Mouse (Mus musculus) neural tube, embryonic 14.5 days (tissue): ENCODE results near the gene Cnnm1. TPM values are rescaled to one million over a fixed set of nuclear protein-coding genes. Genes with fewer than 3 reads are reported as not detected.

ENCODE experiments used
- ATAC-seq: fragments of 200-750 bp; cut with Nextera tagmentation; 2 replicates; pipeline ENCODE4 v1.8.0; 2017; ENCODE audit warnings: low read depth, mild to moderate bottlenecking, moderate TSS enrichment, moderate library complexity
- H3K27ac ChIP-seq: fragments of 300-500 bp; sonication (generic); 2 replicates; pipeline ENCODE4 v1.5.1; 2014; ENCODE audit warnings: low read depth, mild to moderate bottlenecking, control low read depth, low read length, moderate library complexity, mixed read lengths
- H3K27me3 ChIP-seq: fragments of 300-500 bp; sonication (generic); 2 replicates; pipeline ENCODE4 v1.6.1; 2014; ENCODE audit warnings: low read length; ENCODE audit not compliant: control insufficient read depth, insufficient read depth
- H3K36me3 ChIP-seq: fragments of 300-500 bp; sonication (generic); 2 replicates; pipeline ENCODE4 v1.6.1; 2014; ENCODE audit warnings: low read length, mixed read lengths; ENCODE audit not compliant: control insufficient read depth, insufficient read depth
- H3K4me1 ChIP-seq: fragments of 300-500 bp; sonication (generic); 2 replicates; pipeline ENCODE4 v1.6.1; 2014; ENCODE audit warnings: low read length; ENCODE audit not compliant: control insufficient read depth, insufficient read depth
- H3K4me2 ChIP-seq: fragments of 300-500 bp; sonication (generic); 2 replicates; pipeline ENCODE4 v1.6.1; 2014; ENCODE audit warnings: mild to moderate bottlenecking, low read depth, low read length, control low read depth
- H3K4me3 ChIP-seq: fragments of 300-500 bp; sonication (generic); 2 replicates; pipeline ENCODE4 v1.5.1; 2014; ENCODE audit warnings: low read depth, low read length, control low read depth, mixed read lengths
- H3K9ac ChIP-seq: fragments of 300-500 bp; sonication (generic); replicated peaks from 2 replicates; pipeline ENCODE4 v1.6.1; 2014; ENCODE audit warnings: low read depth, mild to moderate bottlenecking, control low read depth, low read length, mixed read lengths
- H3K9me3 ChIP-seq: fragments of 300-500 bp; sonication (generic); 2 replicates; pipeline ENCODE4 v1.6.1; 2016; ENCODE audit warnings: low read length; ENCODE audit not compliant: control insufficient read depth
- WGBS: fragments of 180-500 bp; shearing (Covaris S2); extraction: QIAGEN DNeasy Blood & Tissue Kit; methylation state at CpG from one replicate; pipeline ENCODE4 v1.1.7; 2014; 5-methylcytosine and 5-hydroxymethylcytosine counted together
- polyA plus RNA-seq: library from polyadenylated mRNA; unstranded; fragments of >200 nt; fragmentation: Nextera tagmentation; extraction: Ambion mirVana; gene quantifications from 2 replicates; pipeline ENCODE4 v1.2.1, GENCODE M21; 2014

Gene Cnnm1
- polyA plus RNA-seq, 1 experiment from 2014 or later, result 7.4 TPM

DNA sequence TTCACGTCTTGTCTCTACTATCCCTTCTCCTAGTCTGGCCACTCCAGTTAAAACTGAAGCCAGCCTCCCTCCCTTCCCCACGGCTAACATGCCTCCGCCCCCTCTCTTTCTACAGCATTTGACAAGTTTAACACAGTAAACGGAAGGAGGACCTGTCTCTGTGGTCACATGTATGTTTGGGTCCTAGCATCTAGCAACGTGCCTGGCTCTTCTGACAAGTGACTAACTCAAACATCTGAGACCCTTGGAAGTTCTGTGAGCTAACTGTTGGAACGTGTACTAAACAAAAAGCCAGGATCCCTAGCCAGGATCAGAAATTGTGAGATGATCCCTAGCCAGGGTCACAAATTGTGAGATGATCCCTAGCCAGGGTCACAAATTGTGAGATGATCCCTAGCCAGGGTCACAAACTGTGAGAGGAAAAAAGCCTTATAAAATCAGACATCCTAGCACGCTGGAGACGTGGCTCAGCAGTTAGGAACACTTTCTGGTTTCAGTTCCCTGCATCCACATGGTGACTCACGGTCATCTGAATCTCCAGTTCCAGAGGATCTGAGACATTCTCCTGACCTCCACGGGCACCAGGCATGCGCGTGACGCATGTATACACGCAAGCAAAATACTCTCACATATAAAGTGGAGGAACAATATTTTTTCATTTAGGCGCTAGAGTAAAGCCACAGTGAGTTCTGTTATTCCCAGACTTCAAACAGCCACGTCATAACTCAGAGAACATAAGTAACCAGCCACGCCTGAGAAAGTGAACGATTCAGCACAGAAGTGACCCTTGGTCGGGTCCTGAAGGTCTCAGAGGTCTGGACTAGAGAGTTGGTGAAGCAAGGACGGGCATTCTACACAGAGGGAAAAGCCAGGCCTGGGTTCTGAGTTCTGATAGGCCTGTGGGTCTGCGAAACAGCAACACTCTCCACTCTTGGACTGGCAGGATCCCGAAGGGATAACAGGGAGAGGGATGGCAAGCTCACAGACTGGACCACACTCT lies 71.7 kb downstream of the Cnnm1 start:
- Histone ChIP-seq H3K9ac (no peak overlapping the region), H3K4me2 (no peak overlapping the region), H3K27me3 (no peaks in the 10 kb centered on the region), H3K4me3 (no peak overlapping the region), H3K9me3 (no peaks in the 10 kb centered on the region), H3K36me3 (peaks cover 6% of the 10 kb centered on the region; the same call in 1 of the 2 replicates), H3K27ac (no peak overlapping the region), H3K4me1 (no peaks in the 10 kb centered on the region)
- WGBS, result 89% methylated on average over 22 of the region's 22 CpGs
- ATAC-seq, result no peak

GRCm38 (mm10) chr19:43513874-43514273 lies 73.6 kb downstream of the Cnnm1 start:
- H3K36me3 ChIP-seq, result no peaks in the 10 kb centered on the region
- no peaks in the 10 kb centered on the region for H3K27me3 ChIP-seq
- no peak overlapping the region for H3K9ac ChIP-seq
- no peak for ATAC-seq
- 98% methylated on average over 8 of the region's 8 CpGs for WGBS
- no peaks in the 10 kb centered on the region for H3K9me3 ChIP-seq
- H3K4me2 ChIP-seq, result no peak overlapping the region
- no peak overlapping the region for H3K27ac ChIP-seq
- H3K4me3 ChIP-seq, result no peak overlapping the region
- no peaks in the 10 kb centered on the region for H3K4me1 ChIP-seq

DNA sequence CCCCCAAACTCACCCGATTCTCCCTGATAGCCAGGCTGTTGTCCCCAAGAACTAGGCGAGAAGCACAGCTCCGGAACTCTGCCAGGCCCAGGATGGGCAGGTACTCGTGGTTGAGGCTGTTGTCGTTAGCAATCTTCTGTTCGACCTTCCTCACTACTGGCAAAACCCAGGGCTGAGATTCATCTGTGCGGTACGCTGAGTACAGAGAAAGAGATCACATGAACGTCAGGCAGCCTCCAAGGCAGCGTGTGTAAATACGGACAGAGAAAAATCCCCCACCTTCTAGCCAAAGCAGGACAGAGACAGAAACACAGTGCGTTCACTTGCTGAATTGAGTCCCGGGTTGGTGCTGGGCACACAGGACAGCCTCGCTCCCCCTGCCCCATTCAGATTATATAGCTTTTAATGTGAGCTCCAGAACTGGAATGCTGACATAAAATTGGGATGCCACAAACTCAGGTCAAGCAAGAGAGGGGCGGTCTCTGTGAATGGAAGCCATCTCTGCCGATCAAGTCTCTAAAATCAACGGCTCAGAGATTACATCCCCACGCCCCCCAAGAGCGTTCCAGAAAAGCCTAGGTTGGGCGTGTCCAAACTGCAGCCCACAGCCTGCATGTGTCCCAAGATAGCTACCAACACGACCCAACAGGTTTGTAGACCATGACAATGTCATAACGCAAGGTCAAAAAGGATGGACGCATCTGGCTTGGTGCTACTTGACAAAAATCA lies 75.6 kb downstream of the Cnnm1 start:
- H3K4me2 ChIP-seq, result no peak overlapping the region
- H3K9ac ChIP-seq, result no peak overlapping the region
- 96% methylated on average over 23 of the region's 23 CpGs for WGBS
- H3K4me1 ChIP-seq, result 0 out of 2 replicates have a peak, but pooled peaks cover 4% of the 10 kb centered on the region
- no peaks in the 10 kb centered on the region for H3K27me3 ChIP-seq
- no peaks in the 10 kb centered on the region for H3K36me3 ChIP-seq
- no peaks in the 10 kb centered on the region for H3K9me3 ChIP-seq
- no peak overlapping the region for H3K4me3 ChIP-seq
- H3K27ac ChIP-seq, result no peak overlapping the region
- no peak for ATAC-seq

- Histone ChIP-seq H3K9ac (no peak overlapping the region), H3K36me3 (no peaks in the 10 kb centered on the region), H3K4me1 (peaks cover 4% of the 10 kb centered on the region; the same call in 1 of the 2 replicates), H3K4me3 (no peak overlapping the region), H3K27me3 (no peaks in the 10 kb centered on the region), H3K9me3 (no peaks in the 10 kb centered on the region), H3K27ac (no peak overlapping the region), H3K4me2 (no peak overlapping the region)
- no peak for ATAC-seq
- 91% methylated on average over 14 of the region's 14 CpGs for WGBS
Measured at GRCm38 (mm10) chr19:43516397-43517035, 76.3 kb downstream of the Cnnm1 start.

- Histone ChIP-seq H3K9ac (no peak overlapping the region), H3K27me3 (no peaks in the 10 kb centered on the region), H3K4me1 (peaks cover 6% of the 10 kb centered on the region; the same call in 1 of the 2 replicates), H3K27ac (no peak overlapping the region), H3K4me3 (no peak overlapping the region), H3K36me3 (no peaks in the 10 kb centered on the region), H3K9me3 (no peaks in the 10 kb centered on the region), H3K4me2 (no peak overlapping the region)
- no peak for ATAC-seq
- WGBS, result 69% methylated on average over 6 of the region's 6 CpGs
Measured at GRCm38 (mm10) chr19:43517320-43517719, 77.1 kb downstream of the Cnnm1 start.

- H3K36me3 ChIP-seq, result no peaks in the 10 kb centered on the region
- H3K27ac ChIP-seq, result no peak overlapping the region
- no peak overlapping the region for H3K9ac ChIP-seq
- no peak overlapping the region for H3K4me2 ChIP-seq
- WGBS, result 66% methylated on average over 7 of the region's 7 CpGs
- H3K27me3 ChIP-seq, result no peaks in the 10 kb centered on the region
- ATAC-seq, result no peak
- H3K9me3 ChIP-seq, result no peaks in the 10 kb centered on the region
- H3K4me3 ChIP-seq, result no peak overlapping the region
- H3K4me1 ChIP-seq, result peaks cover 7% of the 10 kb centered on the region; the same call in 1 of the 2 replicates
Measured at GRCm38 (mm10) chr19:43517808-43518207, 77.6 kb downstream of the Cnnm1 start.

DNA sequence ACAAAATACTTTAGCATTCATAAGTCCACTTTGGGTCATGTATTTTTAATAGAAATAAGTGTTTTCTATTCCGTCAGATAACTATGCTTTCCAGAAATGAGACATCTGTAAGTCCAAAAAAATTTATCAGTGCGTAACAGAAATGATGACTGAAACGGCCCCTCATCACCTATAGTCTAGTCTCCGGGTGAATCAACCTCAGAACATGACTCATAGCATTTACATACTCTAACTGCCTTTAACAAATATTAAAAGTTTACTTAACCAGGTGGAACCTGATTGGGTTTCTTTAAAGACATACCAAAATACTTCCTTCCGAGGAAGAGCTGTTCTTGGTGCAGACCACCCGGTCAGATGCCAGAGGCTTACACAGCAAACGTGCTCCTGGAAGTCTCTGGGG lies 78.0 kb downstream of the Cnnm1 start:
- Histone ChIP-seq H3K9ac (no peak overlapping the region), H3K27ac (no peak overlapping the region), H3K4me3 (no peak overlapping the region), H3K36me3 (no peaks in the 10 kb centered on the region), H3K27me3 (no peaks in the 10 kb centered on the region), H3K9me3 (no peaks in the 10 kb centered on the region), H3K4me2 (no peak overlapping the region), H3K4me1 (peaks cover 8% of the 10 kb centered on the region; the same call in 1 of the 2 replicates)
- ATAC-seq, result no peak
- WGBS, result 87% methylated on average over 7 of the region's 7 CpGs

DNA sequence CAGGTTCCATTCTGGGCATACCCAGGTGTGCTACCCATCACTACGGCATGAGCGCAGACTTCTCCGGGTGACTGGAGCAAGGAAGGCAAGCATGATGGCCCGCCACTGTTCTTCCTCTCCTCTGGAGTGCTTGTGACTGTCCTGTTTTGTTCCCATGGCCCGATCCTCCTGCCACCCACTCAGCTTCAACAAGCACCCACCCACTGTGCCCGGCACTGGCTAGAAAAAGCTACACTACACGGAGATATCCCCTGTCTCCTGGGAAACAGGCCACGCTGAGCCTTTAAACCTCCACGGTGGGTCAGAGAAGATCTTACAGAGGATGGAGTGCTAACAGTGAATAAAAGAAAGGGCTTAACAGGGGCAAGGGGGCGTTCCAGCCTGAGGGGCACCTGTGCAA lies 79.0 kb downstream of the Cnnm1 start:
- no peak overlapping the region for H3K9ac ChIP-seq
- peaks cover 11% of the 10 kb centered on the region; the same call in 1 of the 2 replicates for H3K4me1 ChIP-seq
- H3K36me3 ChIP-seq, result no peaks in the 10 kb centered on the region
- ATAC-seq, result no peak
- no peak overlapping the region for H3K4me3 ChIP-seq
- no peaks in the 10 kb centered on the region for H3K27me3 ChIP-seq
- no peak overlapping the region for H3K4me2 ChIP-seq
- WGBS, result 87% methylated on average over 10 of the region's 10 CpGs
- no peak overlapping the region for H3K27ac ChIP-seq
- H3K9me3 ChIP-seq, result no peaks in the 10 kb centered on the region
